Mouse (Mus musculus): Measurements from ENCODE around the gene Kcnab3. TPM values are rescaled to one million over a fixed set of nuclear protein-coding genes. Genes with fewer than 3 reads are reported as not detected.

The Kcnab3 gene
- polyA plus RNA-seq, 1 experiment from 2014 or later, result 1.3 TPM

DNA sequence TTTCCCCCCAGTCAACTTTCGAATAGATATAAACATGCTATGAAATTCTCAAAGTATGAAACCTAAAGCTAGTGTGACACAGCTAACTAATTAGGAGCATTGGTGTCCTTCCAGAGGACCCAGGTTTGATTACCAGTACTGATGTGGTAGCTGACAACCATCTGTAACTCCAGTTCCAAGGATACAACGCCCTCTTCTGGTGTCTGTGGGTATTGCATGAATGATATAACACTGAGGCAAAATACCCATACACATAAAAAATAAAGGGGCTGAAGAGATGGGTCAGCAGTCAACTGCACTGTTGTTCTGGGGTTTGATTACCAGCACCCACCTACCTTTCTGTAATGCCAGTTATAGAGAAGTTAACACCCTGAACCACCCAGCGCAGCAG is 46.7 kb downstream of the Kcnab3 start:
- 51% methylated on average over 3 of the region's 3 CpGs for WGBS
- Histone ChIP-seq H3K9ac (no peak overlapping the region), H3K27ac (peak overlapping the region; percentile 86; the same call in 1 of the 2 replicates), H3K27me3 (replicated peaks) (no peaks in the 10 kb centered on the region), H3K4me1 (peaks cover 24% of the 10 kb centered on the region), H3K4me3 (replicated peaks) (no peak overlapping the region), H3K36me3 (peaks cover 10% of the 10 kb centered on the region; the same call in 1 of the 2 replicates), H3K4me2 (no peak overlapping the region), H3K9me3 (no peaks in the 10 kb centered on the region)
- no peak for ATAC-seq (ENCODE audit: insufficient read depth, low FRiP score, low read depth)

GRCm38 (mm10) chr11:69373223-69373965 is 47.3 kb downstream of the Kcnab3 start:
- H3K4me2 ChIP-seq, result no peak overlapping the region
- H3K27ac ChIP-seq, result no peak overlapping the region
- no peak overlapping the region for H3K4me3 ChIP-seq (replicated peaks)
- peaks cover 19% of the 10 kb centered on the region for H3K4me1 ChIP-seq
- WGBS, result 89% methylated on average over 16 of the region's 16 CpGs
- H3K9ac ChIP-seq, result no peak overlapping the region
- H3K9me3 ChIP-seq, result no peaks in the 10 kb centered on the region
- ATAC-seq (ENCODE audit: insufficient read depth, low FRiP score, low read depth), result peak; percentile 73
- H3K27me3 ChIP-seq (replicated peaks), result no peaks in the 10 kb centered on the region
- peaks cover 10% of the 10 kb centered on the region; the same call in 1 of the 2 replicates for H3K36me3 ChIP-seq

DNA sequence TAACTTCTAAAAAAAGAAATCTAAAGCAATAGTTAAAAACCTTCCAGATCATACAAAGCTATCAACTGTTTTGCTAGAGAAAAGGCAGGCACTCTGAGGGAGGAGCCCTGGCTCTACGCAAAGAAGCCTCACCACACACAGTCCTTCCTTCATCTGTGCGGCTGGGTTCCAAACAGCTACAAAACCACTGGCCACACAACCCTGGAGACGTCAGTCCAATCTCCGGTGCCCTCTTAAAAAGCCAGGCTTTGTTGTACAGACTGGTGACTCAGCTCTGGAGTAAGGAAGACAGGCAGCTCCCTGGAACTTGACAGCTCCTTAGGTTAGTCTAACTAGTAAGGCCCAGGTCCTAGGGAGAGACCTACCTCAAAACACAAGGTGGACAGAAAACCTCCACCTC is 49.6 kb downstream of the Kcnab3 start:
- peaks cover 19% of the 10 kb centered on the region for H3K4me1 ChIP-seq
- H3K27ac ChIP-seq, result no peak overlapping the region
- no peak overlapping the region for H3K4me3 ChIP-seq (replicated peaks)
- H3K9me3 ChIP-seq, result no peaks in the 10 kb centered on the region
- H3K36me3 ChIP-seq, result peaks cover 10% of the 10 kb centered on the region; the same call in 1 of the 2 replicates
- no peak for ATAC-seq (ENCODE audit: insufficient read depth, low FRiP score, low read depth)
- 85% methylated on average over 4 of the region's 4 CpGs for WGBS
- no peaks in the 10 kb centered on the region for H3K27me3 ChIP-seq (replicated peaks)
- H3K4me2 ChIP-seq, result no peak overlapping the region
- no peak overlapping the region for H3K9ac ChIP-seq

GRCm38 (mm10) chr11:69377766-69378165 is 51.7 kb downstream of the Kcnab3 start:
- Histone ChIP-seq H3K36me3 (peaks cover 10% of the 10 kb centered on the region; the same call in 1 of the 2 replicates), H3K4me1 (peaks cover 3% of the 10 kb centered on the region; the same call in 1 of the 2 replicates)

DNA sequence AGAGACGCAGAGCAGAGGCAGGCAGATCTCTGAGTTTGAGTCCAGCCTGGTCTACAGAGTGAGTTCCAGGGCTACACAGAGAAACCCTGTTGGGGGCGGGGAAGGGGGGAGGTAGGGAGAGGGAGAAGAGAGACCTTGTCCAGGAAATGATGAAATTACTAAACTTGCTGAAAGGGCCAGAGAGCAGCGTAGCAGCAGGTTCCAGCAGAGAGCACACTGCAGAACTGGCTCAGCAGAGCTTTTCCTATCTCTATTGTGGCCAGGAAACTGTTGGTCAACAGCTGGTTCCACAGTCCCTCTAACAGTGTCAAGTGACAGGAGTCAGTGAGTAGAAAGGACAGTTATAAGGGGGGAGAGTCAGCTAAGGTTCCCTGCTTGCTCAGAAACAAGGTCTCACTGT is 53.5 kb downstream of the Kcnab3 start:
- Histone ChIP-seq H3K4me1 (no peaks in the 10 kb centered on the region), H3K9me3 (no peaks in the 10 kb centered on the region), H3K4me2 (no peak overlapping the region), H3K9ac (no peak overlapping the region), H3K36me3 (no peaks in the 10 kb centered on the region), H3K27me3 (replicated peaks) (no peaks in the 10 kb centered on the region), H3K27ac (no peak overlapping the region), H3K4me3 (replicated peaks) (no peak overlapping the region)
- 86% methylated on average over 3 of the region's 3 CpGs for WGBS
- ATAC-seq (ENCODE audit: insufficient read depth, low FRiP score, low read depth), result 0 out of 2 replicates have a peak, but pooled peaks have one; percentile 10

More at GRCm38 (mm10) chr11:69377766-69378165, 51.7 kb downstream of the Kcnab3 start:
- H3K9me3 ChIP-seq, result no peaks in the 10 kb centered on the region
- no peaks in the 10 kb centered on the region for H3K27me3 ChIP-seq (replicated peaks)
- H3K27ac ChIP-seq, result no peak overlapping the region
- no peak overlapping the region for H3K4me3 ChIP-seq (replicated peaks)
- no peak overlapping the region for H3K4me2 ChIP-seq
- H3K9ac ChIP-seq, result no peak overlapping the region
- 0 out of 2 replicates have a peak, but pooled peaks have one; percentile 54 for ATAC-seq (ENCODE audit: insufficient read depth, low FRiP score, low read depth)
- whole genome bisulfite sequencing, result 69% methylated on average over 3 of the region's 3 CpGs

GRCm38 (mm10) chr11:69381356-69381755 is 55.3 kb downstream of the Kcnab3 start:
- Histone ChIP-seq H3K9ac (no peak overlapping the region), H3K27ac (no peak overlapping the region), H3K36me3 (no peaks in the 10 kb centered on the region), H3K4me1 (no peaks in the 10 kb centered on the region), H3K4me2 (no peak overlapping the region), H3K9me3 (no peaks in the 10 kb centered on the region), H3K27me3 (replicated peaks) (no peaks in the 10 kb centered on the region), H3K4me3 (replicated peaks) (no peak overlapping the region)
- no peak for ATAC-seq (ENCODE audit: insufficient read depth, low FRiP score, low read depth)
- 80% methylated on average over 6 of the region's 6 CpGs for WGBS

Other genes starting within 250 kb of the Kcnab3 start
- gene Vamp2, start 237.8 kb upstream of the Kcnab3 start, polyA plus RNA-seq (2015; fragmentation: Nextera tagmentation; extraction: Ambion mirVana), result 68.5 and 84.6 TPM in 2 replicates
- 15.4 and 20.3 TPM in 2 replicates for gene Per1, start 231.0 kb upstream of the Kcnab3 start, polyA plus RNA-seq (2015; fragmentation: Nextera tagmentation; extraction: Ambion mirVana)
- 0.76 and 1.0 TPM in 2 replicates for gene Hes7, start 205.9 kb upstream of the Kcnab3 start, polyA plus RNA-seq (2015; fragmentation: Nextera tagmentation; extraction: Ambion mirVana)
- 0.37 TPM in 2 replicates for gene 9130213A22Rik, start 203.7 kb upstream of the Kcnab3 start, polyA plus RNA-seq (2015; fragmentation: Nextera tagmentation; extraction: Ambion mirVana)
- gene Aloxe3, start 200.4 kb upstream of the Kcnab3 start, polyA plus RNA-seq (2015; fragmentation: Nextera tagmentation; extraction: Ambion mirVana), result 0.27 and 1.2 TPM in 2 replicates
- 4.2 and 11.5 TPM in 2 replicates for gene Alox12b, start 169.3 kb upstream of the Kcnab3 start, polyA plus RNA-seq (2015; fragmentation: Nextera tagmentation; extraction: Ambion mirVana)
- gene Alox8, start 128.4 kb upstream of the Kcnab3 start, polyA plus RNA-seq (2015; fragmentation: Nextera tagmentation; extraction: Ambion mirVana), result 0.28 and 0.31 TPM in 2 replicates
- 0.04 TPM in 1 of 2 replicates, not detected in the other for gene Gucy2e, start 89.2 kb upstream of the Kcnab3 start, polyA plus RNA-seq (2015; fragmentation: Nextera tagmentation; extraction: Ambion mirVana)
- gene Cntrob, start 2.5 kb upstream of the Kcnab3 start, polyA plus RNA-seq (2015; fragmentation: Nextera tagmentation; extraction: Ambion mirVana), result 18.6 and 19.5 TPM in 2 replicates
- gene Trappc1, start 2.3 kb upstream of the Kcnab3 start, polyA plus RNA-seq (2015; fragmentation: Nextera tagmentation; extraction: Ambion mirVana), result 146 and 157 TPM in 2 replicates
- 12.6 and 12.8 TPM in 2 replicates for gene Rnf227, start 14.2 kb downstream of the Kcnab3 start, polyA plus RNA-seq (2015; fragmentation: Nextera tagmentation; extraction: Ambion mirVana)
- 53.4 and 54.0 TPM in 2 replicates for gene Chd3, start 43.1 kb downstream of the Kcnab3 start, polyA plus RNA-seq (2015; fragmentation: Nextera tagmentation; extraction: Ambion mirVana)
- 154 and 179 TPM in 2 replicates for gene Naa38, start 69.2 kb downstream of the Kcnab3 start, polyA plus RNA-seq (2015; fragmentation: Nextera tagmentation; extraction: Ambion mirVana)
- gene Cyb5d1, start 69.4 kb downstream of the Kcnab3 start, polyA plus RNA-seq (2015; fragmentation: Nextera tagmentation; extraction: Ambion mirVana), result 24.9 and 25.3 TPM in 2 replicates
- 26.7 and 29.4 TPM in 2 replicates for gene Tmem88, start 72.0 kb downstream of the Kcnab3 start, polyA plus RNA-seq (2015; fragmentation: Nextera tagmentation; extraction: Ambion mirVana)
- 25.4 and 26.5 TPM in 2 replicates for gene Kdm6b, start 87.4 kb downstream of the Kcnab3 start, polyA plus RNA-seq (2015; fragmentation: Nextera tagmentation; extraction: Ambion mirVana)
- gene Dnah2, start 222.9 kb downstream of the Kcnab3 start, polyA plus RNA-seq (2015; fragmentation: Nextera tagmentation; extraction: Ambion mirVana), result 0.81 and 1.1 TPM in 2 replicates
- gene Efnb3, start 233.9 kb downstream of the Kcnab3 start, polyA plus RNA-seq (2015; fragmentation: Nextera tagmentation; extraction: Ambion mirVana), result 10.4 and 12.6 TPM in 2 replicates

All from stomach, embryonic 15.5 days (tissue).